Mouse (Mus musculus) liver, adult 2 months (tissue): ENCODE measurements at regions not wholly inside any gene's neighbourhood (a gene's known extent, or its start where the extent isn't known, plus 50 kb on each side); places are given as distances from the start of the nearest gene placed in this dataset.

ENCODE experiments used
- DNase-seq: peaks from one replicate; pipeline ENCODE4 v3.0.0-alpha.2; 2011; ENCODE audit warnings: low read depth, low spot score; ENCODE audit errors: extremely low read depth
- H3K27ac ChIP-seq: fragments of 200-500 bp; replicated peaks from 2 replicates; pipeline ENCODE4 v1.5.1; 2012; ENCODE audit warnings: low read depth, mild to moderate bottlenecking, control low read depth, inconsistent platforms, low read length; ENCODE audit not compliant: insufficient read depth
- H3K27me3 ChIP-seq: fragments of 200-500 bp; 2 replicates; pipeline ENCODE4 v1.6.1; 2012; ENCODE audit warnings: mild to moderate bottlenecking, moderate library complexity, low read length, inconsistent platforms; ENCODE audit not compliant: control insufficient read depth, insufficient read depth
- H3K36me3 ChIP-seq: fragments of 200-500 bp; 2 replicates; pipeline ENCODE4 v1.6.1; 2012; ENCODE audit warnings: low read length, inconsistent platforms; ENCODE audit not compliant: control insufficient read depth, insufficient read depth
- H3K4me1 ChIP-seq: fragments of 200-500 bp; 2 replicates; pipeline ENCODE4 v1.6.1; 2011; ENCODE audit warnings: low read length; ENCODE audit not compliant: control insufficient read depth, insufficient read depth
- H3K4me3 ChIP-seq: fragments of 200-500 bp; 2 replicates; pipeline ENCODE4 v1.5.1; 2011; ENCODE audit warnings: low read depth, mild to moderate bottlenecking, control low read depth, low read length, moderate library complexity; ENCODE audit not compliant: insufficient read depth
- H3K79me2 ChIP-seq: fragments of 200-500 bp; 2 replicates; pipeline ENCODE4 v1.6.1; 2012; ENCODE audit warnings: inconsistent platforms, mild to moderate bottlenecking, low read length, moderate library complexity; ENCODE audit not compliant: control insufficient read depth, insufficient read depth
- H3K9ac ChIP-seq: fragments of 200-500 bp; 2 replicates; pipeline ENCODE4 v1.6.1; 2012; ENCODE audit warnings: low read depth, mild to moderate bottlenecking, control low read depth, inconsistent platforms, low read length
- CTCF ChIP-seq: fragments of 200-500 bp; IDR thresholded peaks from 2 replicates; pipeline ENCODE4 v1.5.1; 2011; ENCODE audit warnings: low read depth, low read length, control low read depth
- POLR2A ChIP-seq: fragments of 200-500 bp; IDR thresholded peaks from 2 replicates; pipeline ENCODE4 v1.6.1; 2011; ENCODE audit warnings: low read length, control low read depth; ENCODE audit not compliant: insufficient read depth; ENCODE audit errors: extremely low read depth
- WGBS: fragments of 180-500 bp; shearing (Covaris S2); methylation state at CpG from one replicate; pipeline ENCODE4 v1.1.7; 2018; 5-methylcytosine and 5-hydroxymethylcytosine counted together

- TF ChIP-seq POLR2A (no peak), CTCF (no peak)
- Histone ChIP-seq H3K4me3 (no peak overlapping the region), H3K36me3 (no peaks in the 10 kb centered on the region), H3K9ac (no peak overlapping the region), H3K27ac (no peak overlapping the region), H3K4me1 (no peaks in the 10 kb centered on the region), H3K27me3 (no peaks in the 10 kb centered on the region), H3K79me2 (no peaks in the 10 kb centered on the region)
- DNase-seq = no peak
- WGBS = 78% methylated on average over 7 of the region's 7 CpGs
These were observed 1744.1 kb downstream of the Efna5 start for GRCm38 (mm10) chr17:61137006-61137405.

DNA sequence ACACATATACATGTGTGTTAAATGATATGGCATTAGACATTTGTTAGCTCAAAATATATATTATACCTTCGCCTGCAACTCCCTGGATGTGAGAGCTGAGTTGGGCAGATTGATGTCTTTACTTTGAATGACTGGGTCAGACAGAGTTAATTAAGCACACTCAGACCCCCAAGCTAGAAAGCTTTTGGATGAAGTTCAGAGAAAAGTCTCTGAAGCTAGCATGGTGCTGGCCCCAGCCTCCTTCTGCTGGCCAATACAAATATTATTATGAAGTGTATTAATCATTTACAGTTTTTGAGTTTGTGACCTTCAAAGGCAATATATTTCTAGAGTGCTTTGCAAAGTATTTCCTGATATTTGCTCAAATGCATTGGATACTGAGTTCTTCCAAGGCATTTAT, 1753.3 kb downstream of the Efna5 start:
- H3K27ac ChIP-seq = no peak overlapping the region
- WGBS = 67% methylated on average over 1 of the region's 1 CpGs
- H3K27me3 ChIP-seq = no peaks in the 10 kb centered on the region
- H3K4me3 ChIP-seq = no peak overlapping the region
- no peaks in the 10 kb centered on the region for H3K4me1 ChIP-seq
- H3K9ac ChIP-seq = no peak overlapping the region
- H3K79me2 ChIP-seq = no peaks in the 10 kb centered on the region
- TF ChIP-seq POLR2A (no peak), CTCF (no peak)
- no peaks in the 10 kb centered on the region for H3K36me3 ChIP-seq
- no peak for DNase-seq

- Histone ChIP-seq H3K4me3 (no peak overlapping the region), H3K36me3 (no peaks in the 10 kb centered on the region), H3K27me3 (no peaks in the 10 kb centered on the region), H3K4me1 (no peaks in the 10 kb centered on the region), H3K79me2 (no peaks in the 10 kb centered on the region), H3K27ac (no peak overlapping the region), H3K9ac (no peak overlapping the region)
- TF ChIP-seq POLR2A (no peak), CTCF (no peak)
- no peak for DNase-seq
- WGBS = 56% methylated on average over 1 of the region's 1 CpGs
These were observed 1774.8 kb downstream of the Efna5 start for GRCm38 (mm10) chr17:61106302-61106701.

- Histone ChIP-seq H3K4me3 (no peak overlapping the region), H3K36me3 (no peaks in the 10 kb centered on the region), H3K9ac (no peak overlapping the region), H3K27ac (no peak overlapping the region), H3K27me3 (no peaks in the 10 kb centered on the region), H3K4me1 (no peaks in the 10 kb centered on the region), H3K79me2 (no peaks in the 10 kb centered on the region)
- WGBS = 76% methylated on average over 5 of the region's 5 CpGs
- TF ChIP-seq CTCF (no peak), POLR2A (no peak)
- DNase-seq = peak; percentile 77
These were observed 1820.7 kb downstream of the Efna5 start for GRCm38 (mm10) chr17:61060450-61060849.

DNA sequence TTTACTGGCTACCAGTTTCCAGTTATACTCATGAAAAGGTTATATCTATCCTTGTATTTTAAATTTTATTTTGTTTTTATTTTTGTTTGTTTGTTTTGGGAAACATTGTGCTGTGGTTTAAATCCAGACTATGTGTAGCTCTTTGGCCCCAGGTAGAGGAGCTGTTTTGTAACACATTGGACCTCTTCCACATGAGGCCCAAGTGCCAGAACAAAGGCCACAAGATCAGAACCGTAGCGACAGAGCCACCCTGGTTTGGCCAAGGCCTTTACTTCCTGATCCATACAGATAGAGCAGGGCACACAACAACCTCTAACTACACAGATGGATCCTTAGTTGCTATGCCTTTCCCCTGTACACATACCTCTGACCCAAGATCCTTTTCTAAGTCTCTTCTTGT, 1822.6 kb downstream of the Efna5 start:
- no peak overlapping the region for H3K27ac ChIP-seq
- no peaks in the 10 kb centered on the region for H3K79me2 ChIP-seq
- DNase-seq = peak; percentile 90
- no peak overlapping the region for H3K9ac ChIP-seq
- no peak overlapping the region for H3K4me3 ChIP-seq
- 38% methylated on average over 2 of the region's 2 CpGs for WGBS
- H3K4me1 ChIP-seq = no peaks in the 10 kb centered on the region
- TF ChIP-seq POLR2A = no peak
- no peak for TF ChIP-seq CTCF
- no peaks in the 10 kb centered on the region for H3K36me3 ChIP-seq
- H3K27me3 ChIP-seq = no peaks in the 10 kb centered on the region

GRCm38 (mm10) chr17:61033544-61034251, 1847.4 kb downstream of the Efna5 start:
- H3K27ac ChIP-seq = no peak overlapping the region
- WGBS = 70% methylated on average over 4 of the region's 4 CpGs
- no peaks in the 10 kb centered on the region for H3K79me2 ChIP-seq
- H3K4me3 ChIP-seq = no peak overlapping the region
- H3K4me1 ChIP-seq = no peaks in the 10 kb centered on the region
- TF ChIP-seq POLR2A = no peak
- TF ChIP-seq CTCF = no peak
- H3K36me3 ChIP-seq = no peaks in the 10 kb centered on the region
- no peak for DNase-seq
- H3K9ac ChIP-seq = no peak overlapping the region
- H3K27me3 ChIP-seq = no peaks in the 10 kb centered on the region
